Mouse (Mus musculus) embryonic stem cell, embryonic (primary cell): ENCODE measurements around the gene Rlbp1.

Experiments
- CTCF ChIA-PET, 4 experiments: fragments of 300-600 bp in 2 of 4; fragments of 350-600 bp in 2 of 4; sonication (Branson Sonifier 250); formaldehyde crosslinking; loops; one replicate each; lab custom pipeline; 2022; ENCODE audit warnings: inconsistent platforms in 2 of 4; lab: Charles Lee
- POLR2A ChIA-PET, 4 experiments: fragments of 300-600 bp in 2 of 4; fragments of 350-600 bp in 2 of 4; sonication (Branson Sonifier 250); formaldehyde crosslinking; loops; one replicate each; lab custom pipeline; 2022; ENCODE audit warnings: antibody characterized with exemption in 4 of 4, inconsistent platforms in 1 of 4; lab: Charles Lee

The Rlbp1 gene

GRCm38 (mm10) chr7:79386422-79387133, at the start of gene Rlbp1:
TSS of gene Rlbp1 (minus strand) at chr7:79387048.
- POLR2A ChIA-PET, result interaction anchor here (0.6 to 4.7 kb wide), 10 partner anchors 9 to 310 kb away, joined by 3 to 53 read pairs (median 6); no protein-coding TSS in a partner anchor
- CTCF ChIA-PET, result interaction anchor here in 2 of 4 experiments (0.6 to 1.4 kb wide), 5 partner anchors 13 to 246 kb away, joined by 3 to 6 read pairs (median 4); no protein-coding TSS in a partner anchor

GRCm38 (mm10) chr7:79428243-79428642, 41.4 kb upstream of the Rlbp1 start:
- ChIA-PET CTCF (interaction anchor here in 1 of 4 experiments (0.9 kb wide), 1 partner anchor 46 kb away, joined by 3 read pairs; no protein-coding TSS in a partner anchor), POLR2A (interaction anchor here in 3 of 4 experiments (0.6 to 6.8 kb wide), 13 partner anchors 10 to 149 kb away, joined by 3 to 58 read pairs (median 3); partner anchors contain the start of gene Fanci (in 1 of the 3))

GRCm38 (mm10) chr7:79425804-79426203, 39.0 kb upstream of the Rlbp1 start:
- ChIA-PET POLR2A (interaction anchor here in 3 of 4 experiments (0.5 to 6.8 kb wide), 24 partner anchors 8 to 150 kb away, joined by 3 to 58 read pairs (median 5); partner anchors contain the start of gene Fanci (in 1 of the 3)), CTCF (interaction anchor here in 2 of 4 experiments (0.5 to 1.5 kb wide), 3 partner anchors 30 to 80 kb away, joined by 3 to 4 read pairs (median 4); no protein-coding TSS in a partner anchor)

- ChIA-PET POLR2A (interaction anchor here in 1 of 4 experiments (0.6 to 1.5 kb wide), 3 partner anchors 13 to 154 kb away, joined by 3 read pairs; no protein-coding TSS in a partner anchor), CTCF (no interaction called here)
Measured at GRCm38 (mm10) chr7:79422876-79423275, 36.0 kb upstream of the Rlbp1 start.

GRCm38 (mm10) chr7:79419950-79420349, 33.1 kb upstream of the Rlbp1 start:
- ChIA-PET CTCF (no interaction called here), POLR2A (no interaction called here)

- ChIA-PET POLR2A (interaction anchor here in 3 of 4 experiments (0.7 to 3.3 kb wide), 7 partner anchors 9 to 745 kb away, joined by 3 to 13 read pairs (median 4); no protein-coding TSS in a partner anchor), CTCF (interaction anchor here in 1 of 4 experiments (0.6 kb wide), 1 partner anchor 69 kb away, joined by 3 read pairs; no protein-coding TSS in a partner anchor)
Measured at GRCm38 (mm10) chr7:79414449-79415375, 27.9 kb upstream of the Rlbp1 start.

- ChIA-PET CTCF (no interaction called here), POLR2A (interaction anchor here in 1 of 4 experiments (9.5 kb wide), 1 partner anchor 28 kb away, joined by 58 read pairs; no protein-coding TSS in a partner anchor)
Measured at GRCm38 (mm10) chr7:79400296-79400695, 13.4 kb upstream of the Rlbp1 start.

GRCm38 (mm10) chr7:79398971-79399370, 12.1 kb upstream of the Rlbp1 start:
- ChIA-PET CTCF (interaction anchor here in 2 of 4 experiments (0.5 to 1.8 kb wide), 5 partner anchors 13 to 170 kb away, joined by 3 to 5 read pairs (median 4); partner anchors contain the start of gene Rlbp1 (in 1 of the 2)), POLR2A (interaction anchor here (0.7 to 9.5 kb wide), 53 partner anchors 8 to 731 kb away, joined by 3 to 58 read pairs (median 4); partner anchors contain the start of genes Rlbp1 (in 3 of the 4) and Ticrr (in 3 of the 4))

GRCm38 (mm10) chr7:79398426-79398825, 11.6 kb upstream of the Rlbp1 start:
- ChIA-PET POLR2A (interaction anchor here (0.6 to 9.5 kb wide), 59 partner anchors 9 to 732 kb away, joined by 3 to 58 read pairs (median 4); partner anchors contain the start of genes Rlbp1 (in 3 of the 4), Ticrr (in 3 of the 4) and Abhd2 (in 1 of the 4)), CTCF (interaction anchor here in 3 of 4 experiments (0.5 to 1.8 kb wide), 5 partner anchors 12 to 170 kb away, joined by 3 to 5 read pairs (median 4); partner anchors contain the start of gene Rlbp1 (in 1 of the 3))

GRCm38 (mm10) chr7:79397446-79397963, 10.7 kb upstream of the Rlbp1 start:
- CTCF ChIA-PET, result interaction anchor here in 2 of 4 experiments (1.2 to 1.8 kb wide), 2 partner anchors 15 to 169 kb away, joined by 3 to 4 read pairs; no protein-coding TSS in a partner anchor
- POLR2A ChIA-PET, result interaction anchor here (0.5 to 9.5 kb wide), 34 partner anchors 9 to 611 kb away, joined by 3 to 58 read pairs (median 6); partner anchors contain the start of genes Rlbp1 (in 3 of the 4), Abhd2 (in 1 of the 4) and Ticrr (in 1 of the 4)

GRCm38 (mm10) chr7:79395186-79395585, 8.3 kb upstream of the Rlbp1 start:
- CTCF ChIA-PET, result interaction anchor here in 3 of 4 experiments (0.5 to 1.1 kb wide), 4 partner anchors 31 to 152 kb away, joined by 3 to 8 read pairs (median 4); no protein-coding TSS in a partner anchor
- POLR2A ChIA-PET, result interaction anchor here (0.5 to 9.5 kb wide), 21 partner anchors 8 to 656 kb away, joined by 3 to 58 read pairs (median 4); partner anchors contain the start of genes Aen (in 1 of the 4) and Rlbp1 (in 1 of the 4)

GRCm38 (mm10) chr7:79394666-79395065, 7.8 kb upstream of the Rlbp1 start:
- CTCF ChIA-PET, result interaction anchor here in 2 of 4 experiments (0.5 to 1.1 kb wide), 2 partner anchors 60 to 150 kb away, joined by 3 read pairs; no protein-coding TSS in a partner anchor

GRCm38 (mm10) chr7:79393924-79394323, 7.1 kb upstream of the Rlbp1 start:
- CTCF ChIA-PET, result interaction anchor here in 1 of 4 experiments (0.7 kb wide), 1 partner anchor 32 kb away, joined by 3 read pairs; no protein-coding TSS in a partner anchor
- POLR2A ChIA-PET, result interaction anchor here in 3 of 4 experiments (0.6 to 9.5 kb wide), 11 partner anchors 10 to 498 kb away, joined by 3 to 58 read pairs (median 4); partner anchors contain the start of genes Aen (in 1 of the 3) and Ticrr (in 1 of the 3)

More at GRCm38 (mm10) chr7:79394666-79395065, 7.8 kb upstream of the Rlbp1 start:
- POLR2A ChIA-PET, result interaction anchor here in 3 of 4 experiments (0.5 to 9.5 kb wide), 15 partner anchors 7 to 499 kb away, joined by 3 to 58 read pairs (median 8); partner anchors contain the start of genes Aen (in 1 of the 3), Rlbp1 (in 1 of the 3) and Ticrr (in 1 of the 3)

GRCm38 (mm10) chr7:79392860-79393513, 6.1 kb upstream of the Rlbp1 start:
- ChIA-PET POLR2A (interaction anchor here in 3 of 4 experiments (0.6 to 9.5 kb wide), 20 partner anchors 10 to 497 kb away, joined by 3 to 58 read pairs (median 4); partner anchors contain the start of genes Aen (in 1 of the 3) and Polg (in 1 of the 3)), CTCF (interaction anchor here in 3 of 4 experiments (0.6 to 1.3 kb wide), 9 partner anchors 18 to 477 kb away, joined by 3 to 5 read pairs (median 3); no protein-coding TSS in a partner anchor)

GRCm38 (mm10) chr7:79391883-79392649, 5.2 kb upstream of the Rlbp1 start, which contains the start of gene Fanci:
TSS of gene Fanci (plus strand) at chr7:79391929.
- CTCF ChIA-PET, result interaction anchor here in 3 of 4 experiments (0.5 to 1.3 kb wide), 6 partner anchors 17 to 303 kb away, joined by 3 to 5 read pairs (median 3); no protein-coding TSS in a partner anchor

More at GRCm38 (mm10) chr7:79391883-79392649, 5.2 kb upstream of the Rlbp1 start, which contains the start of gene Fanci:
- POLR2A ChIA-PET, result interaction anchor here (0.6 to 9.5 kb wide), 34 partner anchors 9 to 933 kb away, joined by 3 to 58 read pairs (median 3); partner anchors contain the start of genes Polg (in 2 of the 4), Abhd2 (in 1 of the 4), Aen (in 1 of the 4) and Ticrr (in 1 of the 4)
